Mouse (Mus musculus): ENCODE measurements at regions not wholly inside any gene's neighbourhood (a gene's known extent, or its start where the extent isn't known, plus 50 kb on each side); places are given as distances from the start of the nearest gene placed in this dataset.
"Not testable (repeated sequence)": the region's sequence is repeated elsewhere in the genome, so short reads cannot be mapped to it uniquely, and the experiment has no call there.

- peak; percentile 71; the same call in 1 of the 2 replicates for ATAC-seq
- Histone ChIP-seq H3K4me1 (ENCODE audit: insufficient read depth) (no peaks in the 10 kb centered on the region), H3K9me3 (ENCODE audit: low read length) (no peaks in the 10 kb centered on the region), H3K27me3 (ENCODE audit: insufficient read depth, low read length) (no peaks in the 10 kb centered on the region), H3K36me3 (replicated peaks; ENCODE audit: insufficient read depth, low read length) (no peaks in the 10 kb centered on the region), H3K4me2 (ENCODE audit: low read depth, low read length) (no peak overlapping the region), H3K4me3 (ENCODE audit: low read depth, low read length) (no peak overlapping the region), H3K27ac (ENCODE audit: low read depth) (no peak overlapping the region), H3K9ac (replicated peaks) (no peak overlapping the region)
- peak; percentile 20 for DNase-seq
- WGBS (ENCODE audit: insufficient replicate concordance): 40% methylated on average over 8 of the region's 8 CpGs
- TF ChIP-seq CTCF (IDR thresholded peaks at IDR 0.05; ENCODE audit: low read depth) (peak; percentile 52), EP300 (IDR thresholded peaks at IDR 0.05; ENCODE audit: low read depth) (no peak)
Measured at GRCm38 (mm10) chrX:18882088-18882783, 421.0 kb upstream of the 4930578C19Rik start.

GRCm38 (mm10) chrX:18875734-18876133 is 414.5 kb upstream of the 4930578C19Rik start:
- ATAC-seq (no peak), DNase-seq (no peak)
- no peak overlapping the region for H3K4me2 ChIP-seq (ENCODE audit: low read depth, low read length)
- H3K4me1 ChIP-seq (ENCODE audit: insufficient read depth): no peaks in the 10 kb centered on the region
- no peak overlapping the region for H3K9ac ChIP-seq (replicated peaks)
- no peaks in the 10 kb centered on the region for H3K36me3 ChIP-seq (replicated peaks; ENCODE audit: insufficient read depth, low read length)
- WGBS (ENCODE audit: insufficient replicate concordance): 65% methylated on average over 1 of the region's 1 CpGs
- TF ChIP-seq EP300 (IDR thresholded peaks at IDR 0.05; ENCODE audit: low read depth) (no peak), CTCF (IDR thresholded peaks at IDR 0.05; ENCODE audit: low read depth) (no peak)
- H3K9me3 ChIP-seq (ENCODE audit: low read length): no peaks in the 10 kb centered on the region
- no peak overlapping the region for H3K27ac ChIP-seq (ENCODE audit: low read depth)
- H3K27me3 ChIP-seq (ENCODE audit: insufficient read depth, low read length): no peaks in the 10 kb centered on the region
- H3K4me3 ChIP-seq (ENCODE audit: low read depth, low read length): no peak overlapping the region

DNA sequence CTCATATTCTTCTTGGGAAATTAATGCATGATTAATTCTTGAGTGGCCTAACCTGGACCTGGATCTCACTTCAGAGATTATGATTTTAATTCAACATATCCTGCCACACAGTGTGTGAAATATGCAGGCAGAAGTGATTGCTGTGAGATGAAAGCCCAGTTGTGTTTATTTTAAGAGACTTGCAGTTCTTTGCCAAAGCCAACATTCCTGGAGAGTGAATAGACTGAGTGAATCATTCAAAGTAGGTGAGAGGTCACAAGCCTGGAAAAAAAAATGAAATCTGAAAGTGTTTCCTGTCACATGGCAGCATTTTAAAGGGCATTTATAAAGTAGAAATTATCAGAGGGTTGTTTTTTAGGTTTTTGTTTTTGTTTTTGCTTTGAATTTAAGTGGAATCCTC is 412.9 kb upstream of the 4930578C19Rik start:
- Histone ChIP-seq H3K4me1 (ENCODE audit: insufficient read depth) (no peaks in the 10 kb centered on the region), H3K36me3 (replicated peaks; ENCODE audit: insufficient read depth, low read length) (no peaks in the 10 kb centered on the region), H3K4me3 (ENCODE audit: low read depth, low read length) (no peak overlapping the region), H3K9me3 (ENCODE audit: low read length) (no peaks in the 10 kb centered on the region), H3K9ac (replicated peaks) (no peak overlapping the region), H3K4me2 (ENCODE audit: low read depth, low read length) (no peak overlapping the region), H3K27ac (ENCODE audit: low read depth) (0 out of 2 replicates have a peak overlapping the region, but pooled peaks have one; percentile 49), H3K27me3 (ENCODE audit: insufficient read depth, low read length) (no peaks in the 10 kb centered on the region)
- ATAC-seq (peak; percentile 78), DNase-seq (no peak)
- TF ChIP-seq EP300 (IDR thresholded peaks at IDR 0.05; ENCODE audit: low read depth) (0 out of 2 replicates have a peak, but pooled peaks have one; percentile 24), CTCF (IDR thresholded peaks at IDR 0.05; ENCODE audit: low read depth) (no peak)

- no peak overlapping the region for H3K27ac ChIP-seq (ENCODE audit: low read depth)
- H3K4me1 ChIP-seq (ENCODE audit: insufficient read depth): no peaks in the 10 kb centered on the region
- ATAC-seq: no peak
- H3K9me3 ChIP-seq (ENCODE audit: low read length): no peaks in the 10 kb centered on the region
- no peaks in the 10 kb centered on the region for H3K36me3 ChIP-seq (replicated peaks; ENCODE audit: insufficient read depth, low read length)
- H3K4me2 ChIP-seq (ENCODE audit: low read depth, low read length): no peak overlapping the region
- H3K4me3 ChIP-seq (ENCODE audit: low read depth, low read length): no peak overlapping the region
- WGBS (ENCODE audit: insufficient replicate concordance): 47% methylated on average over 3 of the region's 3 CpGs
- TF ChIP-seq CTCF (IDR thresholded peaks at IDR 0.05; ENCODE audit: low read depth) (no peak), EP300 (IDR thresholded peaks at IDR 0.05; ENCODE audit: low read depth) (no peak)
- no peak overlapping the region for H3K9ac ChIP-seq (replicated peaks)
- no peak for DNase-seq
- no peaks in the 10 kb centered on the region for H3K27me3 ChIP-seq (ENCODE audit: insufficient read depth, low read length)
Measured at GRCm38 (mm10) chrX:18838668-18839067, 377.5 kb upstream of the 4930578C19Rik start.

DNA sequence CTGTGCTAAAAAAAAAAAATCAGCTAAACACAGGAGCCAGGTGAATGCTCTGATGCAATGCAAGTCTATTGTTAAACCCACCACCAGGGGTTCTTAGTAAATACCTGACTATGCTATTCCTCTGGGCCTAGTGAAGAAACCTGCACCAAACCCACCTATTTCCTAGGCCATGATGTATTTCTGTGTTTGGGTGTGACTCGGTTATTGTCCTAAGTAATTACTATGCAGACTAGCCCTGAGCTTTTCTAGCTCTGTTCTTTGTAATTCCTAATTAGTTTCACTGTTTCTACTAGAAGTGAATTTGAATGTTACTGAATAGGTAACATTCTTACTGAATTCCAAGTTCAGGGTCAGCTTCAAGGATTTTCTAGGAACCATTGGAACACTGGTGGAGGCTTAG is 363.8 kb upstream of the 4930578C19Rik start:
- H3K4me2 ChIP-seq (ENCODE audit: low read depth, low read length); H3K27ac ChIP-seq (ENCODE audit: low read depth); H3K9me3 ChIP-seq (ENCODE audit: low read length); H3K36me3 ChIP-seq (replicated peaks; ENCODE audit: insufficient read depth, low read length); H3K4me3 ChIP-seq (ENCODE audit: low read depth, low read length); DNase-seq; H3K27me3 ChIP-seq (ENCODE audit: insufficient read depth, low read length); H3K4me1 ChIP-seq (ENCODE audit: insufficient read depth); ATAC-seq; H3K9ac ChIP-seq (replicated peaks): not testable (repeated sequence)
- 59% methylated on average over 1 of the region's 1 CpGs for WGBS (ENCODE audit: insufficient replicate concordance)

- no peak for DNase-seq
- Histone ChIP-seq H3K4me2 (ENCODE audit: low read depth, low read length) (no peak overlapping the region), H3K9me3 (ENCODE audit: low read length) (no peaks in the 10 kb centered on the region), H3K4me1 (ENCODE audit: insufficient read depth) (no peaks in the 10 kb centered on the region), H3K4me3 (ENCODE audit: low read depth, low read length) (no peak overlapping the region), H3K27ac (ENCODE audit: low read depth) (no peak overlapping the region), H3K9ac (replicated peaks) (no peak overlapping the region), H3K36me3 (replicated peaks; ENCODE audit: insufficient read depth, low read length) (no peaks in the 10 kb centered on the region), H3K27me3 (ENCODE audit: insufficient read depth, low read length) (no peaks in the 10 kb centered on the region)
- 66% methylated on average over 3 of the region's 3 CpGs for WGBS (ENCODE audit: insufficient replicate concordance)
- ATAC-seq: no peak
- TF ChIP-seq EP300 (IDR thresholded peaks at IDR 0.05; ENCODE audit: low read depth) (no peak), CTCF (IDR thresholded peaks at IDR 0.05; ENCODE audit: low read depth) (no peak)
Measured at GRCm38 (mm10) chrX:18814441-18814973, 353.3 kb upstream of the 4930578C19Rik start.

Data from liver, postnatal 0 days (tissue).